Mouse (Mus musculus): ENCODE measurements around the gene Fnbp4. TPM values are rescaled to one million over a fixed set of nuclear protein-coding genes. Genes with fewer than 3 reads are reported as not detected.

Fnbp4 gene
- polyA plus RNA-seq, 1 experiment from 2014 or later, result 110 TPM

DNA sequence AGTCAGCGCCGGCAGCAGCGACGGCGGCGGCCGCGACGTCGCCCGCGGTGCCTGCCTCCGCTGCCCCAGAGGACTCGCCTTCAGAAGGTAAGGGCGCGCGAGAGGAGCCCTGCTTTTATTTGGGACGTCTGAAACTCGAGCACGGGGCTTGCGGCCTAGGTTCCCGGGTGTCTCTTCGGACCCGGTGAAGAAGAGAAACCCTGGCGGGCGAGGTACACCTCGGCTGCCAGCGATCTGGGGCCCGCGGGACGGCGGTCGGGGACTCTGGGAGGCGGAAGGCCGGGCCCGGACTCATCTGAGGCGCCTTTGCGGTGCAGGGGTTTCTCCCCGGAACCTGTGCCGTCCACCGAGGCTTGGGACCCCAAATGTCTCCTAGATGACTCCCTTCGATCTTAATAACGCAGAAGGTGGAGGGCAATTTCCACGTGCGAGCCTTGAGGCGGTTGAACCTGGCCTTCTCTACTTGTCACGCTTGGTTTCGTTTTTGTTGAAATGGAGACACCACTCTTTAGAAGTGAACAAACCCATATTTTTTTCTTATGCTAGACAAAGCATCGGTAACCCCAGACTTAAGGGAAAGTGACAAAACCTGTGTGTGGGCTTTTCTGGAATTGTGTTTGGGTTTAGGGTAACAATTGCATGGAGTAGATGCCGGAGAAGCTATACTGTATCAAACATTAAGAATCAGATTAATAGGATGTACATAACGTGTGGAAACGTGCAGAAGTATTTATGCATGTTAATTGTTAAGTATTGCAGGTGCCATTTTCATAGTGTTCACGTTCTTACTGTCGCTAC lies 769 bp downstream of the Fnbp4 start:
- peak overlapping the region; percentile 87 for H3K4me3 ChIP-seq
- H3K27me3 ChIP-seq (ENCODE audit: low read depth, poor library complexity, severe bottlenecking), result no peaks in the 10 kb centered on the region
- no peaks in the 10 kb centered on the region for H3K9me3 ChIP-seq (replicated peaks)
- H3K4me1 ChIP-seq, result peaks cover 18% of the 10 kb centered on the region
- H3K27ac ChIP-seq (replicated peaks), result peak overlapping the region; percentile 98
- DNase-seq (ENCODE audit: low spot score), result no peak
- WGBS, result under 1% methylated on average over 54 of the region's 54 CpGs
- peaks cover 41% of the 10 kb centered on the region for H3K36me3 ChIP-seq

DNA sequence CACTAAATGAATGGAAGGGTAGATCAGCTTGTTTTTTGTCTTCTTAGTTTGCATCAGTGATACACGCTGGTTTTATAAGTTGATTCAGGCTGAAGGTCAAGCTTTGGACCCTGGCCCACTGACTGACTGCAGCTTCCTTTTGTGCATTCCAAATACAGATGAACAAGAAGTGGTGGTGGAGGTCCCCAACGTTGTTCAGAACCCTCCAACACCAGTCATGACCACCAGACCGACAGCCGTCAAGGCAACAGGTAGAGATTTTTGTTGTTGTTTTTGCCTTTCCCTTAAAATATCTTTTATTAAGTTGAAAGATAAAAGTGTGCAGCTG lies 1.3 kb downstream of the Fnbp4 start:
- no peaks in the 10 kb centered on the region for H3K9me3 ChIP-seq (replicated peaks)
- WGBS, result 23% methylated on average over 4 of the region's 4 CpGs
- H3K27ac ChIP-seq (replicated peaks), result peak overlapping the region; percentile 98
- H3K4me1 ChIP-seq, result peaks cover 18% of the 10 kb centered on the region
- H3K36me3 ChIP-seq, result peaks cover 46% of the 10 kb centered on the region
- DNase-seq (ENCODE audit: low spot score), result no peak
- peak overlapping the region; percentile 87 for H3K4me3 ChIP-seq
- no peaks in the 10 kb centered on the region for H3K27me3 ChIP-seq (ENCODE audit: low read depth, poor library complexity, severe bottlenecking)

DNA sequence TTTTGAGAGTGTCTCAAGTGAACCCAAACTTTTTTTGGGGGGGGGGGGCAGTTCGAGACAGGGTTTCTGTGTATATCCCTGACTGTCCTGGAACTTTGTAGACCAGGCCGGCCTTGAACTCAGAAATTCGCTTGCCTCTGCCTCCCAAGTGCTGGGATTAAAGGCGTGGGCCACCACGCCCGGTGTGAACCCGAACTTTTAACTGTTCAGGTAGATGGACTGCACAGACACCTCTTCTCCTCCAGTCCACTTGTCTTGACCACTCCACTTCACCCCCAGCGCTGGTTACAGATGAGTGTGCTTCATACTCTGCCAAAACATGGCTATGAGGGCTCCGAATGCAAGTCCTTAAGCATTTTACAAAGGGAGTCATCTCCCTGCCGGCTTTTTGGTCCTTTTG lies 2.0 kb downstream of the Fnbp4 start:
- peak overlapping the region; percentile 87 for H3K4me3 ChIP-seq
- no peaks in the 10 kb centered on the region for H3K9me3 ChIP-seq (replicated peaks)
- DNase-seq (ENCODE audit: low spot score), result no peak
- H3K27me3 ChIP-seq (ENCODE audit: low read depth, poor library complexity, severe bottlenecking), result no peaks in the 10 kb centered on the region
- 96% methylated on average over 10 of the region's 10 CpGs for WGBS
- H3K27ac ChIP-seq (replicated peaks), result no peak overlapping the region
- peaks cover 51% of the 10 kb centered on the region for H3K36me3 ChIP-seq
- H3K4me1 ChIP-seq, result peaks cover 18% of the 10 kb centered on the region

DNA sequence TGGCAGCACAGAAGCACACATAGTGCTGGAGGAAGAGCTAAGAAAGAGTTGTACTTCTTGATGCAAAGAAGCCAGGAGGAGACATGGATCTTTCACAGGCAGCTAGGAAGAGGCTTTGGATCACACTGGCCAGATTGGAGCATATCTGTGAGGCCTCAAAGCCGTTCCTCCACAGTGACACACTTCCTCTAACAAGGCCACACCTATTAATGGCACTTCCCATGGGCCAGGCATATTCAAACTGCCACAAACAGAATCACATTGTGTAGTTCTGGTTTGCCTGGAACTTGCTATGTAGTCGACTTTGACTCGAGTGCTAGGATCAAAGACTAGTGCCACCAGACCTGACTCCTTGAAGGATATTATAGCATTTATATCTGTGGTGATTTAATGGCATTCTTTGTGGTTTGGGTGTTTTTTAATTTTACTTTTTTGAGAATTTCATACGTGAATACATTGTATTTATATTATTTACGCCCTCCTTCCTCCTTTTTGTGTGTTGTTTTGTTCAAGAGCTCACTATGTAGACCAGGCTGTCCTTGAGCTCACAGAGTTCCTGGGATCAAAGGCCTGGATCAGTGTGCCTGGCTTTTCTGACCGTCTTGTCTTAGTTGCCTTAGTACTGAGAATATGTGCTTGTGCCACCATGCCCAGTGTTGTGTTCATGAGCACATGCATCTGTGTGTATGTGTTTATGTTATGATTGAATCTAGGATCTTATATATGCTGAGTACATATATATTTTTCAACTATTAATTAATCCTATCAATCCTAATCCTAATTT lies 4.7 kb downstream of the Fnbp4 start:
- Histone ChIP-seq H3K4me1 (peaks cover 18% of the 10 kb centered on the region), H3K27me3 (ENCODE audit: low read depth, poor library complexity, severe bottlenecking) (no peaks in the 10 kb centered on the region), H3K36me3 (peaks cover 79% of the 10 kb centered on the region), H3K4me3 (no peak overlapping the region), H3K27ac (replicated peaks) (no peak overlapping the region), H3K9me3 (replicated peaks) (no peaks in the 10 kb centered on the region)
- 87% methylated on average over 6 of the region's 6 CpGs for WGBS
- DNase-seq (ENCODE audit: low spot score), result no peak

DNA sequence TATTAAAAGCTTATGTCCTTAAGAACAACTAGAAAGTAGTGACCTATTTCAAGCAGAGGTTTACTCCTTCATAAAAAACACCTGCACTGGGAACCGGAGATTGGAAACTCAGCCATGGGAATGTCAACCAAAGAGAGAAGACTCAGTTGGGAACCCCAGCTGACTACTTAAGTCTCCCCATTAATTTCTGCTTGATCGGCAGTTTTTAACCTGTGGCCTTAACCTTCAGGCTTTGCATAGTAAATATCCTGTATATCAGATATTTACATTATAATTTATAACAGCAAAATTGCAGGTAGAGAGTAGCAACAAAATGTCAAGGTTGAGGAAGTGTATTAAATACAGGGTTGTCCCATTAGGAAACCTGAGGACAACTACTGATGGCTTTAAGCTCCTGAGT lies 8.4 kb downstream of the Fnbp4 start:
- peaks cover 97% of the 10 kb centered on the region for H3K36me3 ChIP-seq
- H3K4me1 ChIP-seq, result 0 out of 2 replicates have a peak, but pooled peaks cover 4% of the 10 kb centered on the region
- 96% methylated on average over 2 of the region's 2 CpGs for WGBS

DNA sequence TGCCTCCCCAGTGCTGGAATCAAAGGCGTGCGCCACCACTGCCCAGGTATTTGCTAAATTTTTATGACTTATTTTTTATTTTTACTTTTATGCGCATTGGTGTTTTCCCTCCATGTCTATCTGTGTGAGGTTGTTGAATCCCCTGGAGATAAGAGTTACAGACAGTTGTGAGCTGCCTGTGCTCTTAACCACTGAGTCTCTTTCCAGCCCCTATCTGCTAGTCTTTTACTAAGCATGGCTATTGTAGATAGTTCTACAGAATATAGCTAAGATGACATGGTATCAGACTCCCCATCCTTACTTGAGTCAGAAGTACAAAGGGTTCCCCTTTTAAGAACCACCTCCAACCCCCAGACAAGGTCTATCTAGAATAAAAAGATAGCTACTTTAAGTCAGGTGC lies 9.0 kb downstream of the Fnbp4 start:
- no peaks in the 10 kb centered on the region for H3K9me3 ChIP-seq (replicated peaks)
- H3K27ac ChIP-seq (replicated peaks), result no peak overlapping the region
- no peak overlapping the region for H3K4me3 ChIP-seq
- WGBS, result 97% methylated on average over 3 of the region's 3 CpGs
- peaks cover 97% of the 10 kb centered on the region for H3K36me3 ChIP-seq
- no peaks in the 10 kb centered on the region for H3K27me3 ChIP-seq (ENCODE audit: low read depth, poor library complexity, severe bottlenecking)
- no peaks in the 10 kb centered on the region for H3K4me1 ChIP-seq
- DNase-seq (ENCODE audit: low spot score), result no peak

More for the DNA sequence above, 8.4 kb downstream of the Fnbp4 start:
- H3K27ac ChIP-seq (replicated peaks), result no peak overlapping the region
- no peak for DNase-seq (ENCODE audit: low spot score)
- no peaks in the 10 kb centered on the region for H3K9me3 ChIP-seq (replicated peaks)
- H3K27me3 ChIP-seq (ENCODE audit: low read depth, poor library complexity, severe bottlenecking), result no peaks in the 10 kb centered on the region
- no peak overlapping the region for H3K4me3 ChIP-seq

DNA sequence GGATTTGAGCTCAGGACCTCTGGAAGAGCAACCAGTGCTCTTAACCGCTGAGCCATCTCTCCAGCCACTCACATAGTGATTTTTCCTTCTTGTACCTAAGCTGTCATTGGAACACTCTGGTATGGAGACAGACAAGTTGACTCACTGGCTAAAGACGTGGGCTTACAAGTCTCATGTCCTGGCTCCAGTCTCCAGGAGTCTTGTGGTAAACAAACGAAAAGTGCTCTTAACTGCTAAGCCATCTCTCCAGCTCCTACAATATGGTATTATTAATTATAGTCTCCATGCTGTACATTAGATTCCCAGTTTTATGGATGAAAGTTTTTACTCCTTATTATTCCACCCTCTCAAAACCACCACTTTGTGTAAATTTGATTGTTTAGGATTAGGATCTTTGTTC lies 20.0 kb downstream of the Fnbp4 start:
- H3K36me3 ChIP-seq, result peaks cover 98% of the 10 kb centered on the region
- no peaks in the 10 kb centered on the region for H3K4me1 ChIP-seq
- H3K27ac ChIP-seq (replicated peaks), result no peak overlapping the region
- WGBS, result 94% methylated on average over 3 of the region's 3 CpGs
- no peaks in the 10 kb centered on the region for H3K9me3 ChIP-seq (replicated peaks)
- no peaks in the 10 kb centered on the region for H3K27me3 ChIP-seq (ENCODE audit: low read depth, poor library complexity, severe bottlenecking)
- no peak for DNase-seq (ENCODE audit: low spot score)
- no peak overlapping the region for H3K4me3 ChIP-seq

DNA sequence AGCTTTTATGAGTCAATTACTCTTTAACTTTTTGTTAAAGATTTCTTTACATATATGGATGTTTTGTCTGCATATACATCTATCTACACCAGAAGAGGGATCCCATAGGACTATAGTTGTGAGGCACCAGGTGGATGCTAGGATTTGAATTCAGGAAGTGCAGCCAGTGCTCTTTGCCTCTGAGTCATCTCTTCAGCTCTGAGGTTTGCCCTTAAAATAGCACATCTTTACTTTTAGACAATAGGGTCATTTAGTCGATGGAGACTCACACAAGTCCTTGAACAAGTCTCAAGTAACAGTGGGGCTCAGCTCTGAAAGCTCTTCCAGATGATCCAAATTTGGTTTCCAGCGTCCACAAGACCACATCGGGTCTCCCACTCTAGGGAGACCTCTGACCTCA lies 36.2 kb downstream of the Fnbp4 start:
- DNase-seq (ENCODE audit: low spot score), result no peak
- Histone ChIP-seq H3K27me3 (ENCODE audit: low read depth, poor library complexity, severe bottlenecking) (peaks cover 18% of the 10 kb centered on the region), H3K36me3 (peaks cover 52% of the 10 kb centered on the region)

DNA sequence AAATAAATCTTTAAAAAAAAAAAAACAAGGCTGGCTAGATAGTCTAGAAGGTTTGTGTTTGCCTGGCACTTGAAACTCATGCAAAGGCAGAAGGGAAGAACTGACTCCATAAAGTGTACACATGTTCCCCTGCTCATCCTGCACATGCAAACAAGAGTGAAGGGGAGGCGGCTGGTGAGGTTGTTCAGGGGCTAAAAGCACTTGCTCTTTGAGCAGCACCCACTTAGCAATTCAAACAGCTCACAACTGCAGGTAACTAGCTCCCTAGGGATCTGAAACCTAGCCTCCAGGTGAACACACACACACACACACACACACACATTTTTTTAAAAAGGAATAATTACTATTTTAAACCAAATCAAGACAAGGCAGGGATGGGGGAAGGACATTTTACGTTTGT lies 36.8 kb downstream of the Fnbp4 start:
- 38% methylated on average over 2 of the region's 2 CpGs for WGBS
- H3K27ac ChIP-seq (replicated peaks), result no peak overlapping the region
- no peaks in the 10 kb centered on the region for H3K9me3 ChIP-seq (replicated peaks)
- peaks cover 19% of the 10 kb centered on the region for H3K4me1 ChIP-seq
- peaks cover 18% of the 10 kb centered on the region for H3K27me3 ChIP-seq (ENCODE audit: low read depth, poor library complexity, severe bottlenecking)
- no peak for DNase-seq (ENCODE audit: low spot score)
- H3K4me3 ChIP-seq, result no peak overlapping the region
- peaks cover 46% of the 10 kb centered on the region for H3K36me3 ChIP-seq

More for the DNA sequence above, 36.2 kb downstream of the Fnbp4 start:
- WGBS, result 45% methylated on average over 3 of the region's 3 CpGs
- Histone ChIP-seq H3K4me1 (peaks cover 19% of the 10 kb centered on the region), H3K4me3 (no peak overlapping the region), H3K9me3 (replicated peaks) (no peaks in the 10 kb centered on the region), H3K27ac (replicated peaks) (no peak overlapping the region)

DNA sequence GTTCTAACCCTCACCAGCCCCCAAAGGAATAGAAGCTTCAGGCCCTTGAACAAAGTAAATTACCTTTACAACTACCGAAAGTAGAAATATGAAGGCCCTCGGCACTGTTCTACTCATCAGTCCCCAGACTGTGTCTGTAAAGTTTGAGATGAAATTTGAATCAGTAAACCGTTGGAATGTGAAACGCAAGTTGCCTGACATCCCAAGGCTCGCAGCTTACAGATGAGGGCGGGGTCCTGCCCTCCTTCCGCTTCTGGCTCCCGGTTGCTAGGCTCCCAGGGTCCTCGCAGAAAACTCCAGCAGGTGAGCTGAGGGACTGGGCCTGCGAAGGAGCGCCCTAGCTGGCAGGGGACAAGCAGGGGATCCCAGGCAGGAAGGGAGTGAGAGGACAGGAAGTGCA lies 37.3 kb downstream of the Fnbp4 start, which contains the start of gene Agbl2:
Gene Agbl2 (plus strand): TSS at position 270 of the 400 bp plus-strand sequence.
- peak within 1 kb of the TSS; percentile 76 for H3K27ac ChIP-seq (replicated peaks)
- peaks cover 18% of the 10 kb centered on the region for H3K27me3 ChIP-seq (ENCODE audit: low read depth, poor library complexity, severe bottlenecking)
- WGBS, result 4% methylated on average over 11 of the region's 11 CpGs
- H3K4me3 ChIP-seq, result peak within 1 kb of the TSS; percentile 60
- peaks cover 19% of the 10 kb centered on the region for H3K4me1 ChIP-seq
- no peaks in the 10 kb centered on the region for H3K9me3 ChIP-seq (replicated peaks)
- DNase-seq (ENCODE audit: low spot score), result peak; percentile 59
- H3K36me3 ChIP-seq, result peaks cover 41% of the 10 kb centered on the region

DNA sequence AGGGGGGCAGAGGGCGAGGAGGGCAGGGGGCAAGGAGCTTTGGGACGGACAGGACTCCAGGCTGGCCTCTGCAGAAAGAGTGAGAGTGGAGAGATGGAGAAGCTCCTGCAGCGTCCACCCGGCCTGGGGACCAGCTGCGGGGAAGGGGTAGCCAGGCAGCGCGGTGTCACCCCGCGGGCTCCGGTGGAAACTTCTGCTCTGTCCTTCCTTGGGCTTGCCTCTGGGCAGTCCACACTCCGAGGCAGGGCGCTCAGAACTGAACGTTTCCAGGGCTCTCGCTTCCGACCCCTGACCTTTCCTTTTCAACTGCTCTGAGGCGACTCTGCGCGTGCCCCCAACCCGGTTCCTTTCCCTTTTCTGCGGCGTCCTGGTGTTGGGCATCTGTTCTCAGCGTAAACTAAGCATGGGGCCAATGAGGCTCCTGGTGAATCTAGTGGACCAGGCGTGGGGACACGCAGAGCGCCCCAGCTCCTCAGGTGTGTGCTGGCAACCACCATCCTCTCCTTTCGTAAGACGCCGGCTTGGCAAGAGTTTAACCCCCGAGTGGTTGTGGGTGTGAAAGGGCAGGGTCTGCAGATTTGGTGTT lies 37.8 kb downstream of the Fnbp4 start:
- DNase-seq (ENCODE audit: low spot score), result peak; percentile 61
- Histone ChIP-seq H3K27ac (replicated peaks) (peak overlapping the region; percentile 76), H3K27me3 (ENCODE audit: low read depth, poor library complexity, severe bottlenecking) (peaks cover 18% of the 10 kb centered on the region), H3K4me1 (peaks cover 19% of the 10 kb centered on the region), H3K9me3 (replicated peaks) (no peaks in the 10 kb centered on the region), H3K36me3 (peaks cover 36% of the 10 kb centered on the region), H3K4me3 (peak overlapping the region; percentile 60)
- 1% methylated on average over 29 of the region's 29 CpGs for WGBS

DNA sequence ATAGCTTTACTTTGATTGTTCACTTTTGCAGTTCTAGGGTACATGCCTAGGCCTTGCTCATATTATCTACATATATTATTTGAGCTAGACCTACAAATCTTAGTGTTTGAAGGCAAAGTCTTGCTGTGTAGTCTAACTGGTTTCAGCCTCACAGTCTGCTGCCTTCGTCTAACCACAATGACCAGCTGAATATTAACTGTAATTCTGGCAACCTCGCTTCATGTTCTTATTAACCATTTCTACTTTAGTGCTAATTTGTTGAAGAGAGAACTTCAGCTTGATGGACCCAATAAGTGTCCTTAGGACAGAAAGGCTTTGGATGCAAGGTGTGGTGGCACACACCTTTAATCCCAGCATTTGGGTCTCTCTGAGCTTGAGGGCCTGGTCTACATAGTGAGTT lies 43.0 kb downstream of the Fnbp4 start:
- WGBS, result 92% methylated on average over 2 of the region's 2 CpGs
- H3K4me1 ChIP-seq, result peaks cover 6% of the 10 kb centered on the region
- DNase-seq (ENCODE audit: low spot score), result no peak
- H3K27ac ChIP-seq (replicated peaks), result no peak overlapping the region
- H3K9me3 ChIP-seq (replicated peaks), result no peaks in the 10 kb centered on the region
- H3K36me3 ChIP-seq, result no peaks in the 10 kb centered on the region
- no peak overlapping the region for H3K4me3 ChIP-seq
- H3K27me3 ChIP-seq (ENCODE audit: low read depth, poor library complexity, severe bottlenecking), result peaks cover 14% of the 10 kb centered on the region

All from midbrain, embryonic 10.5 days (tissue).